Mouse (Mus musculus): ENCODE data around the gene Arid4a. TPM values are rescaled to one million over a fixed set of nuclear protein-coding genes. Genes with fewer than 3 reads are reported as not detected.

The Arid4a gene
- polyA plus RNA-seq (2012; rRNA removed): 2.5 and 2.7 TPM in 2 replicates

DNA sequence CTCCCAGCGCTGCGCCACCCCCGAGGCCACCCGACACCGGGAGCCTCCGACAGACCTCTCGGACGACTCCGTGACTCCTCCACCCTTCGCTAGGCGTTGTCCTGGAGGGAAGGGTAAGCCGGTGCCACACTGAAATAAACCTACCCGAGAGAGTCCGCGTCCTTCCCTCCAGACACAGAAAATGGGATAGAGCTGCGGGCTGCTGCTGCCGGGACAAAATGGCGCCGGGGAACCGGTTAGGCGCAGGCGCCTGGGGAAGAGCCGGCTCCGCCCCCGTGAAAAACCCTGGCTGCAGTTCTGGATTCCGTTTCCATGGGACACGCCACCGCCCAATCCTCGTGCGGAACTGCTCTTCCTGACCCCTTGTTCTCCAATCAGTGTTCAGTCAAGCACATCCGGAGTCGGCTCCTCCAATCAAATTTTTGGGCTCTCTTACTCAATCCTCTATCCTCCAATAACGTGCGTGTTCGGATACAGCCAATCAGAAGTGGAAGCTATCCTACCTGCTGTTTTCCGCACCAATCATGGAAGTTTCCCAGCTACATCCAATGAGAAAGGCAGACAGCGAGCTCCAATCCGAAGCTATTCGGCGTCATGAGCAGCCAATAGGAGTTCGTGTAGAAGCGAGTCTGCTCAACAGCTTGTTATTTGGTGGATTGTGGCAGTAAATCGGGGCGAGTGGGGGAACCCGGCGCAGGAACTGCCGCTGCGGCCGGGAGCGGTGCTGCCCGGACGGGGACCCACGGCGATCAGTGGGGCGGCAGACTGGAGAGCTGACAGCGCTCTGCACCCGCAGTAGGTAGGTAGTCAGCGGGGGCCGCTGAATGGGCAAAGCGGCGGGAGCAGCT lies at the start of gene Arid4a:
Gene Arid4a, plus strand, starts transcription at position 628 of the 848 bp plus-strand sequence.

DNA sequence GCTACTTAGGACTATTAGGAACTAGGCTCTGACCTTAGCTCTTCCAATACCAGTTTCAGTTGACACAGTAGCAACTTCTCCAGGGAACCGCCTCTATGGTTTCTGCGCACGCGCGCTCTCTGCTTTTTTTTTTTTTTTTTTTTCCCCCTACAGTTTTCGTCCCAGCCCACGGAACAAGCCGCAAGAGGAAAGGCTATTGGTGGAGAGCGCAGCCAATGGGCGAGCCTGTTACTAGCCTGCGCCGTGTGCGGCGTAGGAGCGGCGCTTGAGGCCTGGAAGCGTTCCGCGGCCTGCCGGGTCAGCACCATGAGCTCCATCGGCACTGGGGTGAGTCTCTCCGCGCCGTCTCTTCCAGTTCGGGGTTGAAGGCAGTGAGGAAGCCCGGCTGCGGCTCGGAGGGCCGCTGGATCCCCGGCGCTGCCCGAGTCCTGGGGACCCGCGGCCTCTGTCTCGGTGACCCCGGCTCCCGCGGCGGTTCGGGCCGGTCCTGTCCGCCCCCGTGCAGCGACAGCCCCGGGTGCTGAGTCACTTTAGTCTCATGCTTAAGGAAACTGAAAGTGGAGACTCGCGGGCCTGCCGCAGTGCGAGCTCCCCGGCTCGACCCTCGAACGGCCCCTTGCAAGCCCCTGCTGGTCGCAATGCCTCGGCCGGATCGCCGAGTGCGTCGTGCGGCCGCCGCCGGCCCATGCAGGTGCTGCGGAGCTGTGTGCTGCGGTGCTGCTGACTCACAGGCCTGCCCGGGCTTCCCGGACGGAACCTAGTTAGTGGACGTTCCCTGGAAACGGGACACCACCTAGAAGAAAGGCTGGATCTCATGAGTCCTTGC lies 41.1 kb upstream of the Arid4a start, which contains the start of gene Psma3:
Gene Psma3, plus strand, starts transcription at position 181 of the 826 bp plus-strand sequence.

DNA sequence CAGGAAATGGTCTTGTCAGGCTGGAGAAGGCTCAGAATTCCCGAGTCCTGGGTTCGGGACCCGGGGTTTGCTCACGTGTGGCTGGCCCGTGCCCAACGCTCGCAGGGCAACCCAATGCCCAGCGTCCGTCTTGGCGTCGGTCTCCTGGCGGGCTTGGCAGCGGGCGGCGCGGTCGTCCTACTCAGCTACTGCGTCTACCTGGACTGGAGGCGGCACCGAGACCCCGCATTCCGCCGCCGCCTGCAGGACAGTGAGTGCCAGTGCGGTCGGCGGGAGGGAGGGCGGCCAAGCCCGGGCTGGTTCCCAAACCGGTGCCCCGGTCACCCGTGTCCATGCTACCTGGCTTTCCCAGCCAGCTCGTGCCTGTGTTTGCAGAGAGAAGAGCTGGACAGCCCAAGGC lies 95.5 kb downstream of the Arid4a start, which contains the start of gene Tomm20l:
Gene Tomm20l, plus strand, starts transcription at position 98 of the 400 bp plus-strand sequence.

DNA sequence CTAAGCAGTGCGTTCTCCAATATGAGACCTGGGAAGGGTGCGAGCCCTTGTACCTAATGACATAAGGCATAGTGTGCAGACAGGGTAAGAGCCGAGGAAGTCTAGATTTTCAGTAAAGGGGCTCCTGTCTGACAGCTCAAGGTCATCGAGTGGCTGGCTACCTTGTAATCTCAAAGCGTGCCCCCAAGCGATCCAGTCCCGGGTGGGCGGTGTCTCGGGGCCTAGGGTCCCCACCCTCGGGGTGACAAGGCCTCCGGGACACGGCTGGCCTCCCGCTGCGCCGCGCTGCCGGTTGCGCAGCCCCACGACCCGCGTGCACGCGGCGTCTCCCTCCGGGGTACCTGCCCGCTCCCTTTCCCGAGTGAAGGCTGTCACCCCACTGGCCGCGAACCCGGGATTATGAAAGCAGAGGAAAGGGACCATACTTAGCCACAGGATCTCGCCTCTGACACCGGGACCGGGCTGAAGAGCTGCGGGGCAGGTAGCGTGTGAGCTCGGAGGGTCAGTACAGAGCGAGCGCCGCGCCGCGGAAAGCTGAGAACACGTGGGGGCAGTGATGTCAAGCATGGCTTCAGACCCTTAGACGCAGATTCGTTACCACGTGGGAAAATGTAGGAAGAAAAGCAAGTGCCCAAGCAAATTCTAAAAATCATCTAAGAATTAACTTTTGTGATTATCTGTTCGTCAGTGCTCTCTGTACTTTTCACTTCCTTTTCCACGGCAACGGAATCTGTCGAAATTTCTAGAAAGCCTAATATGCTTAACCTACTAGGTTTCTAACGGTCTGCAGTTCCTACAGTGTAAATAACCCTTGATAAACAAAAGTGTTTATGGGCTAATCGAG lies 120.6 kb downstream of the Arid4a start, which contains the start of the genes Timm9 and 2700049A03Rik:
Gene Timm9, minus strand, starts transcription at position 555 of the 844 bp plus-strand sequence.
Gene 2700049A03Rik, plus strand, starts transcription at position 719 of the 844 bp plus-strand sequence.

Other genes starting within 250 kb of the Arid4a start
- 9.9 and 10.4 TPM in 2 replicates for gene Frmd6, start 190.5 kb upstream of the Arid4a start, polyA plus RNA-seq (2012; rRNA removed)
- gene Actr10, start 78.1 kb upstream of the Arid4a start, polyA plus RNA-seq (2012; rRNA removed): 9.4 and 10.6 TPM in 2 replicates
- gene Psma3, start 41.4 kb upstream of the Arid4a start, polyA plus RNA-seq (2012; rRNA removed): 7.6 and 9.1 TPM in 2 replicates
- not detected in 2 replicates for gene Tomm20l, start 95.4 kb downstream of the Arid4a start, polyA plus RNA-seq (2012; rRNA removed)
- 6.0 and 7.7 TPM in 2 replicates for gene Timm9, start 120.7 kb downstream of the Arid4a start, polyA plus RNA-seq (2012; rRNA removed)
- 1.3 and 1.5 TPM in 2 replicates for gene 2700049A03Rik, start 120.9 kb downstream of the Arid4a start, polyA plus RNA-seq (2012; rRNA removed)